Mouse (Mus musculus): ENCODE data around the gene Snapc4. TPM values are rescaled to one million over a fixed set of nuclear protein-coding genes. Genes with fewer than 3 reads are reported as not detected.
A peak's percentile ranks its signal among the peaks of the same experiment; 100 is the strongest.

The Snapc4 gene
- polyA plus RNA-seq, 1 experiment from 2014 or later = 42.1 TPM

DNA sequence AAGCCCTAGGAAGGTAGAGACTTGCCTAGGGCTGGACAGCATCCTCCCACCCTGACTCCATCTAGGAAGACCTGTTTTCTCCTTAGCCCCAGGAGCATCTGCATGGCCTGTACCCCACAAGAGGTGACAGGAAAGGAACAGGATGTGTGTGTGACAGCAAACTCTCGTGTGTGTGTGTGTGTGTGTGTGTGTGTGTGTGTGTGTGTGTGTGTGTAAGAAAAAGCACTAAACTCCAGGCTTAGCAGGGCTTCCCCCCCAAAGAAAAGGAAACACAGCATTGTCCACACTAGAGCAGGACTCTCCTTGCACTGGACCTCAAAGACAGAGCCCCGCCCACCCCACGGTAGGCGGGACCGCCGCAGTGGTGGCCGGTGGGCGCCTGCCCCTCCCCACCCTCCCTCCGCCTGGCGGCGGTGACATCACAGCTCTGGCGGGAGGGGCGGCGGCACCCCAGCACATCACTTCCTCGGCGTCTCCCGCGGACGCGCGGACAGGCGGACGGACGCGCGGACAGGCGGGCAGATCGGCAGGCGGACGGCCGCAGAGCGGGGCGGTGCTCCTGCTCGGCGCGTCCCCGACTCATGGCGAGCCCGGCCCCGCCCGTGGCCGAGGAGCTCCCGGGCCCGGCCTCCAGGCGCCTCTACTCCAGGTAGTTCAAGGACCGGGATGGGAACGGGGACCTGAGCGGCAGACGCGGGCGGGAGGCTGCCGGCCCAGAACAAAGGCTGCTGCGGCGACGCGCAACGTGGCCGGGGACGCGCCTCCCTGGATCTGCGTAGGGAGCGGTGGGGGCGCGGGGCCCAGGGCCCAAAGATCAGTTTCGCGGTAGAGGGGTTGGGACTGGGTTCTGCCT, 65.2 kb downstream of the Snapc4 start, which contains the start of gene Gpsm1:
Gene Gpsm1, plus strand, starts transcription at position 444 of the 853 bp plus-strand sequence.
- Histone ChIP-seq H3K4me1 (peaks cover 63% of the 10 kb centered on the region), H3K36me3 (peaks cover 33% of the 10 kb centered on the region), H3K27me3 (ENCODE audit: low read depth, poor library complexity, severe bottlenecking) (no peaks in the 10 kb centered on the region), H3K4me3 (peak within 1 kb of the TSS; percentile 86), H3K27ac (peak within 1 kb of the TSS; percentile 95), H3K9me3 (replicated peaks) (no peaks in the 10 kb centered on the region)
- peak; percentile 93 for DNase-seq (ENCODE audit: low spot score)
- WGBS = under 1% methylated on average over 59 of the region's 66 CpGs

- 29% methylated on average over 13 of the region's 13 CpGs for WGBS
- H3K4me1 ChIP-seq = peaks cover 71% of the 10 kb centered on the region
- H3K36me3 ChIP-seq = peaks cover 25% of the 10 kb centered on the region
- peak; percentile 75 for DNase-seq (ENCODE audit: low spot score)
- H3K9me3 ChIP-seq (replicated peaks) = no peaks in the 10 kb centered on the region
- H3K27me3 ChIP-seq (ENCODE audit: low read depth, poor library complexity, severe bottlenecking) = no peaks in the 10 kb centered on the region
- H3K4me3 ChIP-seq = peak overlapping the region; percentile 86
- H3K27ac ChIP-seq = peak overlapping the region; percentile 95
These were observed 66.0 kb downstream of the Snapc4 start for GRCm38 (mm10) chr2:26314281-26315071.

GRCm38 (mm10) chr2:26313394-26313793, 67.1 kb downstream of the Snapc4 start:
- Histone ChIP-seq H3K9me3 (replicated peaks) (no peaks in the 10 kb centered on the region), H3K27me3 (ENCODE audit: low read depth, poor library complexity, severe bottlenecking) (no peaks in the 10 kb centered on the region), H3K4me1 (peaks cover 73% of the 10 kb centered on the region), H3K27ac (peak overlapping the region; percentile 95), H3K36me3 (peaks cover 14% of the 10 kb centered on the region), H3K4me3 (no peak overlapping the region)
- DNase-seq (ENCODE audit: low spot score) = no peak
- WGBS = 95% methylated on average over 1 of the region's 1 CpGs

DNA sequence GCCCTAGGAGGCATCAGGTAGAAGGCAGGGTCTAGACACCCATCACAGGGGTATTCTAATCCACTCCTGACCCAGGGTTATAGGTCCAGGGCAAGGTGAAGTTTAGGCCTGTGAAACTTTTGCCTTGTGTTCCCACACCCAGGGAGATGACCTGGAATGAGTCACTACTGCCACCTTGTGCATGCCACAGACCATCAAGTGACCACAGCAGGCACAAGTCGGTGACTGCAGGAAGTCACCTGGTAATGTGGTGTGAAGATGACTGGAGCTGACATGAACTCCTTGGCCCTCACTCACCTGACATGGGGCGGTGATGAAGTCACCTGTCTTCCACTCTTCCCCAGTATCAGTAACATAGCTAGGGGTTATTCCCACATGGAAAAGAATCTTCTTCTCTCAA, 67.6 kb downstream of the Snapc4 start:
- no peak for DNase-seq (ENCODE audit: low spot score)
- peaks cover 68% of the 10 kb centered on the region for H3K4me1 ChIP-seq

More for the DNA sequence above, 67.6 kb downstream of the Snapc4 start:
- H3K4me3 ChIP-seq = no peak overlapping the region
- H3K27me3 ChIP-seq (ENCODE audit: low read depth, poor library complexity, severe bottlenecking) = no peaks in the 10 kb centered on the region
- peak overlapping the region; percentile 95; the same call in 1 of the 2 replicates for H3K27ac ChIP-seq
- H3K36me3 ChIP-seq = peaks cover 8% of the 10 kb centered on the region
- H3K9me3 ChIP-seq (replicated peaks) = no peaks in the 10 kb centered on the region
- 66% methylated on average over 2 of the region's 2 CpGs for WGBS

Other genes starting within 250 kb of the Snapc4 start
- gene Lhx3, start 172.4 kb downstream of the Snapc4 start, polyA plus RNA-seq (2016; fragmentation: Nextera tagmentation; extraction: Ambion mirVana) = 0.18 TPM in 1 of 2 replicates, not detected in the other
- gene Qsox2, start 143.1 kb downstream of the Snapc4 start, polyA plus RNA-seq (2016; fragmentation: Nextera tagmentation; extraction: Ambion mirVana) = 14.7 and 16.1 TPM in 2 replicates
- gene Ccdc187, start 86.1 kb downstream of the Snapc4 start, polyA plus RNA-seq (2016; fragmentation: Nextera tagmentation; extraction: Ambion mirVana) = 0.01 TPM in 1 of 2 replicates, not detected in the other
- gene Gpsm1, start 65.1 kb downstream of the Snapc4 start, polyA plus RNA-seq (2016; fragmentation: Nextera tagmentation; extraction: Ambion mirVana) = 83.6 and 91.4 TPM in 2 replicates
- gene Dnlz, start 28.5 kb downstream of the Snapc4 start, polyA plus RNA-seq (2016; fragmentation: Nextera tagmentation; extraction: Ambion mirVana) = 33.9 and 36.8 TPM in 2 replicates
- 0.49 and 0.54 TPM in 2 replicates for gene Card9, start 19.7 kb downstream of the Snapc4 start, polyA plus RNA-seq (2016; fragmentation: Nextera tagmentation; extraction: Ambion mirVana)
- 127 and 148 TPM in 2 replicates for gene Entr1, start 8.7 kb upstream of the Snapc4 start, polyA plus RNA-seq (2016; fragmentation: Nextera tagmentation; extraction: Ambion mirVana)
- gene Pmpca, start 8.7 kb upstream of the Snapc4 start, polyA plus RNA-seq (2016; fragmentation: Nextera tagmentation; extraction: Ambion mirVana) = 142 and 149 TPM in 2 replicates
- 30.6 and 35.3 TPM in 2 replicates for gene Inpp5e, start 28.6 kb upstream of the Snapc4 start, polyA plus RNA-seq (2016; fragmentation: Nextera tagmentation; extraction: Ambion mirVana)
- 29.4 and 37.1 TPM in 2 replicates for gene Sec16a, start 64.6 kb upstream of the Snapc4 start, polyA plus RNA-seq (2016; fragmentation: Nextera tagmentation; extraction: Ambion mirVana)
- gene Notch1, start 136.0 kb upstream of the Snapc4 start, polyA plus RNA-seq (2016; fragmentation: Nextera tagmentation; extraction: Ambion mirVana) = 8.5 and 11.8 TPM in 2 replicates
- gene Egfl7, start 199.4 kb upstream of the Snapc4 start, polyA plus RNA-seq (2016; fragmentation: Nextera tagmentation; extraction: Ambion mirVana) = 96.5 and 97.2 TPM in 2 replicates
- not detected in 2 replicates for gene Gm20532, start 206.0 kb upstream of the Snapc4 start, polyA plus RNA-seq (2016; fragmentation: Nextera tagmentation; extraction: Ambion mirVana)
- 13.2 and 14.5 TPM in 2 replicates for gene Agpat2, start 223.8 kb upstream of the Snapc4 start, polyA plus RNA-seq (2016; fragmentation: Nextera tagmentation; extraction: Ambion mirVana)
- 31.3 and 43.3 TPM in 2 replicates for gene Fam69b, start 247.8 kb upstream of the Snapc4 start, polyA plus RNA-seq (2016; fragmentation: Nextera tagmentation; extraction: Ambion mirVana)